Mouse (Mus musculus) liver, adult 2 months (tissue): ENCODE measurements at regions not wholly inside any gene's neighbourhood (a gene's known extent, or its start where the extent isn't known, plus 50 kb on each side); places are given as distances from the start of the nearest gene placed in this dataset.

ENCODE experiments used
- CTCF ChIP-seq: fragments of 200-500 bp; IDR thresholded peaks from 2 replicates; pipeline ENCODE4 v1.5.1; 2011; ENCODE audit warnings: low read depth, low read length, control low read depth
- POLR2A ChIP-seq: fragments of 200-500 bp; IDR thresholded peaks from 2 replicates; pipeline ENCODE4 v1.6.1; 2011; ENCODE audit warnings: low read length, control low read depth; ENCODE audit not compliant: insufficient read depth; ENCODE audit errors: extremely low read depth

- TF ChIP-seq POLR2A = no peak
- no peak for TF ChIP-seq CTCF
These were observed 65.9 kb upstream of the Nrbf2 start for GRCm38 (mm10) chr10:67350956-67351355.
